Mouse (Mus musculus) heart, postnatal 0 days (tissue): ENCODE measurements around the gene Zcchc24.

ENCODE experiments used
- CTCF ChIP-seq: IDR thresholded peaks from 2 replicates; pipeline ENCODE4 v1.5.1; 2016; ENCODE audit warnings: antibody characterized with exemption, control low read depth, low read depth
- EP300 ChIP-seq: IDR thresholded peaks from 2 replicates; pipeline ENCODE4 v1.6.1; 2016; ENCODE audit warnings: antibody characterized with exemption, low read depth

- TF ChIP-seq EP300 (no peak), CTCF (no peak)
Measured at GRCm38 (mm10) chr14:25749143-25749909, 19.5 kb downstream of the Zcchc24 start.
